Mouse (Mus musculus) embryonic facial prominence, embryonic 14.5 days (tissue): ENCODE data around the gene Grik3. TPM values are rescaled to one million over a fixed set of nuclear protein-coding genes. Genes with fewer than 3 reads are reported as not detected.
A peak's percentile ranks its signal among the peaks of the same experiment; 100 is the strongest.

Experiments used
- ATAC-seq: fragments of 200-750 bp; cut with Nextera tagmentation; 2 replicates; pipeline ENCODE4 v1.8.0; 2017; ENCODE audit warnings: low read depth, moderate number of reproducible peaks, moderate TSS enrichment
- DNase-seq: peaks from one replicate; pipeline ENCODE4 v3.0.0-alpha.2; 2015; ENCODE audit warnings: low spot score
- H3K27ac ChIP-seq: fragments of 300-500 bp; sonication (generic); replicated peaks from 2 replicates; pipeline ENCODE4 v1.5.1; 2014; ENCODE audit warnings: low read depth, mild to moderate bottlenecking, low read length, moderate library complexity
- H3K27me3 ChIP-seq: fragments of 300-500 bp; sonication (generic); replicated peaks from 2 replicates; pipeline ENCODE4 v1.6.1; 2014; ENCODE audit warnings: low read length; ENCODE audit not compliant: control insufficient read depth, insufficient read depth
- H3K36me3 ChIP-seq: fragments of 300-500 bp; sonication (generic); 2 replicates; pipeline ENCODE4 v1.6.1; 2014; ENCODE audit warnings: low read length, mixed read lengths; ENCODE audit not compliant: control insufficient read depth, insufficient read depth
- H3K4me1 ChIP-seq: fragments of 300-500 bp; sonication (generic); 2 replicates; pipeline ENCODE4 v1.6.1; 2014; ENCODE audit warnings: antibody characterized with exemption, low read length; ENCODE audit not compliant: control insufficient read depth, insufficient read depth
- H3K4me2 ChIP-seq: fragments of 300-500 bp; sonication (generic); 2 replicates; pipeline ENCODE4 v1.6.1; 2014; ENCODE audit warnings: low read depth, mild to moderate bottlenecking, low read length, moderate library complexity, mixed read lengths
- H3K4me3 ChIP-seq: fragments of 300-500 bp; sonication (generic); 2 replicates; pipeline ENCODE4 v1.5.1; 2014; ENCODE audit warnings: low read depth, mild to moderate bottlenecking, low read length
- H3K9ac ChIP-seq: fragments of 300-500 bp; sonication (generic); 2 replicates; pipeline ENCODE4 v1.6.1; 2014; ENCODE audit warnings: low read depth, mild to moderate bottlenecking, low read length, moderate library complexity, mixed read lengths
- H3K9me3 ChIP-seq: fragments of 300-500 bp; sonication (generic); 2 replicates; pipeline ENCODE4 v1.6.1; 2016; ENCODE audit warnings: low read length; ENCODE audit not compliant: control insufficient read depth
- WGBS: fragments of 180-500 bp; shearing (Covaris S2); extraction: QIAGEN DNeasy Blood & Tissue Kit; methylation state at CpG from one replicate; pipeline ENCODE4 v1.1.7; 2014; 5-methylcytosine and 5-hydroxymethylcytosine counted together
- polyA plus RNA-seq: library from polyadenylated mRNA; unstranded; fragments of >200 nt; fragmentation: Nextera tagmentation; extraction: Ambion mirVana; gene quantifications from 2 replicates; pipeline ENCODE4 v1.2.1, GENCODE M21; 2014

Gene Grik3
- polyA plus RNA-seq, 1 experiment from 2014 or later, result 0.39 TPM

DNA sequence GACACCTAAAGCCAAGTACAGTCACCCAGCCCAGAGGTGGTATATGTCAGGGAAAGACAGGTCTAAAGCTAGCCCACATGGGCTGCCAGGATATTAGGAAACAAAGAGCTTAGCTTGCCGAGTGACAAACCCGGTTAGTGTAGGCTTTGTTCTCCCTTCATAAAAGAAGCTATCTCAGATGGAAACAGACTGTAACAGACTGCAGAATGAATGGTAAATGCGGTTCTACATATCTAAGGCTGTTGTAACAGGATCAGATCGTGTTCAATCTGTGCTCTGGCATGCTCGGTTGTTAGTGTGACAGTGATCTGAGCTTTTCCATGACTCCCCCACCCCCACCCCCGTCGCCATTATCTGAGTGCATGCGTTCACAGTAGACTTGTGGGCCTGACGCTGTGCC is 92.8 kb downstream of the Grik3 start:
- no peak for DNase-seq
- no peak for ATAC-seq
- Histone ChIP-seq H3K36me3 (no peaks in the 10 kb centered on the region), H3K4me3 (no peak overlapping the region), H3K4me1 (no peaks in the 10 kb centered on the region), H3K27ac (no peak overlapping the region), H3K9ac (no peak overlapping the region), H3K27me3 (peaks cover 20% of the 10 kb centered on the region), H3K9me3 (no peaks in the 10 kb centered on the region), H3K4me2 (no peak overlapping the region)
- WGBS, result 70% methylated on average over 9 of the region's 9 CpGs

DNA sequence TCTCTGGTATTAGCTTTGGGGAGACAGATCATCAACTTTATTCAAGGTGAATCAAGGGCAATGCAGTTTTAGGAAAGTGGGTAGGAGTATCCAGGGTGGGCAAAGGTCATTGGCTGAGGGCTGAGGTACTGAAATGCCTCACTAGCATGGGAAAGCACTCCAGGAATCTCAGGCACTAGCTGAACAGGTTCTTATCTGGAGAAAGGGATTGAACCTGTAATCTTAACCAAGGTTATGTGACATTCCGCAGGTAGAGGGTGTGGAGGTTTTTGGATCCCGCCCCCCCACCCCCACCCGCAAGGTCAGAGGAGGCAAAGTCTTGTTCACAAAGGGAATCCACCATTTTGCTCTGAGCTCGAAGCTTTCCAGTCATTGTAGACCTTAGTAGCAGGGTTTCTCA is 93.4 kb downstream of the Grik3 start:
- DNase-seq, result no peak
- no peak overlapping the region for H3K27ac ChIP-seq
- peaks cover 22% of the 10 kb centered on the region for H3K27me3 ChIP-seq
- no peaks in the 10 kb centered on the region for H3K36me3 ChIP-seq
- no peak overlapping the region for H3K4me2 ChIP-seq
- 70% methylated on average over 4 of the region's 4 CpGs for WGBS
- H3K4me3 ChIP-seq, result no peak overlapping the region
- no peak for ATAC-seq
- no peaks in the 10 kb centered on the region for H3K4me1 ChIP-seq
- no peak overlapping the region for H3K9ac ChIP-seq
- no peaks in the 10 kb centered on the region for H3K9me3 ChIP-seq

DNA sequence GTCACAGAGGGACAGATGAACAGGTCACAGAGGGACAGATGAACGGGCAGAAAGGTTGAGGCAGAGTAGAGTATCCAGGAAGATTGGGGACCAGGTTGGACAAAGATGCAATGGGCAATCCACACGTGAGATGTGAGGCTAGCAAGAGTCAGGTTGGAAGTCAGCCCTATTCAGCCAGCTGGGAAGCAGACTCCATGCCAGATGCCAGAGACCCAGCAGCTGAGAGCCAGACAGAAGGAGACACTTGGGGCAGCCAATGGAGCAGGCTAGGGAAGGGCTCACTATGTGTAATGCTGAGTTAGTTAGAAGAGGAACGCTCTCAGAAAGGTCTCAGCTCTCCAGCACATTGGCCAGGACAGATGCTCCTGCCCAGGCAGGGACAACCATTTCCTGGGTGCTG is 94.2 kb downstream of the Grik3 start:
- Histone ChIP-seq H3K27ac (no peak overlapping the region), H3K9ac (no peak overlapping the region), H3K9me3 (no peaks in the 10 kb centered on the region), H3K4me1 (no peaks in the 10 kb centered on the region), H3K4me3 (no peak overlapping the region), H3K27me3 (peaks cover 22% of the 10 kb centered on the region), H3K36me3 (no peaks in the 10 kb centered on the region), H3K4me2 (no peak overlapping the region)
- DNase-seq (no peak), ATAC-seq (no peak)
- WGBS, result 71% methylated on average over 3 of the region's 3 CpGs

DNA sequence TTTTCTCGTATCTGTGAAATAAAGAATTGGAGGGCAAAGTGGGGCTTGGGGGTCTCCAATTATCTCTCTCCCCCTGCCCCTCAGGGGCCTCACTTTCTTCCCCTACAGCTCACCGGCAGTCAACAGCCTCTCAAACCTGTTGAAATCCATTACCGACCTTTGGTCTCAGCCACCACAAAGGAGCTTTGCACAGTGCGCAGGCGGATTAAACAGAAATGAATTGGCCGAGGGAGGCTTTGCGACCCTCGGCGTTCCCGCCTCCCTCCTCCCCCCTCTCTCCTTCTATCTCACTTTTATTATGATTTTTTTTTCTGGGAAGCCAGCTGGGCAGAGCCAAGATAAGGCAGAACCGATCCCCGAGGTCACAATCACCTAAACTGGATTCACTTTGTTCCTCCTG is 97.1 kb downstream of the Grik3 start:
- Histone ChIP-seq H3K4me3 (no peak overlapping the region), H3K27ac (no peak overlapping the region), H3K9ac (no peak overlapping the region), H3K4me2 (no peak overlapping the region), H3K4me1 (peaks cover 4% of the 10 kb centered on the region; the same call in 1 of the 2 replicates), H3K27me3 (peaks cover 22% of the 10 kb centered on the region), H3K9me3 (no peaks in the 10 kb centered on the region), H3K36me3 (no peaks in the 10 kb centered on the region)
- 21% methylated on average over 12 of the region's 12 CpGs for WGBS
- DNase-seq, result no peak
- ATAC-seq, result no peak

DNA sequence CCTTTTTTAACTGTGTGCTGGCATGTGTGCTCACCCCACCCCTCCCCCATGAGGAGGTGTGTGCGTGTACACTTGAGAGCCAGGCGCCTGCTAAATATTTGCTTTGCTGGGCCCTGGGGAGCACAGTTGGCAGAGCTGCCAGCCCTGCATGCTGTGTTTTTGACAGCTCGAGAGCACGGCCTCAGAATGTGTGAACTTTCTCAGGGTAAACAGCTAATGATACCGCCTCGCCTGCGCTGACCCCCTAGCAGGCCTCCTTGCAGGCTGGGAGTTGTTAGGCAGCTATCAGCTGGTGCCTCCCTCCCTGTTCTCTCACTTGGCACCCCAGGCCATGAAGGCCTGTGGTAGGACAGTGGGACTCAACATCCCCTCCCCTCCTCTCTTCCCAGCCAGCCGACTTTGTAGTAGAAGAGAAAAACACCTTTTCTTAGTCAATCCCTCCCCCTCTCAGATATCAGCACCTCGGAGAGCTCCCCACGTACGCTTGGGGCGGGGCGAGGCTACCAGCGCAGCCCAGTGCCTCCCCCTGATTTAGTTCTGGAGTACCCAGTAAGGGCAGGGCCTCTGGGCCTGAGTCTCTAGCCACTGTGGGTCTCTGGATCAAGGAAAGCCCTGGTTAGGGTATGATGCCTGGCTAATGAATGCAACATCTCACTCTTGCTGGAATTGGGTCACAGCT is 99.9 kb downstream of the Grik3 start:
- no peak overlapping the region for H3K4me2 ChIP-seq

DNA sequence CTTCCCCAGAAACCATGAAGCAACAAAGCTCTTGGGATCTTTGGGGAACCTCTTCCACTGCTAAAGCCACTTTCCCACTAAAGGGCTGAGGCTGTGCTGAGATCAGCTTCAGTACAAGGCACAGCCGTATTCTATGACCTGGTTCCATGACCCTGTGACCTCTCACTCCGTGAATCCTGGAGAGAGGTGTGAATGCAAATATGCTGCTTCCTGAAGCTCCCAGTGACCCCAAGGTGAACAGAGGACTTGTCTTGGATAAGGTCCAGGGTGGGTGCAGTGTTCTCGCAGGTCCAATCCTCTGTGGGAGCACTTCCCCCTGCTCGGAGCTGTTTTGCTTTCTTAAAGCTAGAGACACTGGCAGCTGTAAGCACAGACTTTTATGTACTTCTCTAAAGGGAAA is 102.2 kb downstream of the Grik3 start:
- DNase-seq, result no peak
- peaks cover 11% of the 10 kb centered on the region for H3K27me3 ChIP-seq
- WGBS, result 32% methylated on average over 4 of the region's 4 CpGs
- H3K4me2 ChIP-seq, result no peak overlapping the region
- no peak for ATAC-seq
- no peak overlapping the region for H3K4me3 ChIP-seq
- H3K36me3 ChIP-seq, result no peaks in the 10 kb centered on the region
- H3K27ac ChIP-seq, result no peak overlapping the region
- no peak overlapping the region for H3K9ac ChIP-seq
- no peaks in the 10 kb centered on the region for H3K9me3 ChIP-seq
- H3K4me1 ChIP-seq, result peaks cover 6% of the 10 kb centered on the region; the same call in 1 of the 2 replicates

More for the DNA sequence above, 99.9 kb downstream of the Grik3 start:
- no peak overlapping the region for H3K4me3 ChIP-seq
- no peak overlapping the region for H3K9ac ChIP-seq
- H3K4me1 ChIP-seq, result peaks cover 6% of the 10 kb centered on the region; the same call in 1 of the 2 replicates
- no peak overlapping the region for H3K27ac ChIP-seq
- ATAC-seq, result 0 out of 2 replicates have a peak, but pooled peaks have one; percentile 37
- whole genome bisulfite sequencing, result 14% methylated on average over 14 of the region's 14 CpGs
- no peaks in the 10 kb centered on the region for H3K9me3 ChIP-seq
- peaks cover 22% of the 10 kb centered on the region for H3K27me3 ChIP-seq
- H3K36me3 ChIP-seq, result no peaks in the 10 kb centered on the region
- peak; percentile 58 for DNase-seq

DNA sequence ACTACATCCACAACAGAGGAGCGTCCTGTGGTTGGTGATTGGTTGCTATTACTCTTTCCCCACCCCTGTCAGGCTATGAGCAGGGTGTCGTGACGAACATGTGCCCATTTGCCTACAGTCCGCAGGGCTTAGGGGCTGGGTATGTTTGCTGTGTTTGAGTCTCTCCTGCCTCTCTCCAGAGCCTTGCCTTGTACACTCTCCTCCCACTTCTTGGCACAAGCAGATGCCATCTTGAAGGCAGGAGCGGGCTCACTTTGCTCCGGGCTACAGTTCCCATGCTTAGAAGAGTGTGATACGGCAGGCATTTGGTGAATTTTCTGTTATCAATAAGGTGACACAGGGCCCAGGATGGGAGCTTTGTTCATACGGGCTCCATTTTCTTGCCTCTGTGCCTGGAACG is 104.5 kb downstream of the Grik3 start:
- H3K4me2 ChIP-seq, result no peak overlapping the region
- H3K4me1 ChIP-seq, result peaks cover 6% of the 10 kb centered on the region; the same call in 1 of the 2 replicates
- ATAC-seq (no peak), DNase-seq (no peak)
- no peak overlapping the region for H3K27ac ChIP-seq
- no peaks in the 10 kb centered on the region for H3K9me3 ChIP-seq
- WGBS, result 81% methylated on average over 9 of the region's 9 CpGs
- no peaks in the 10 kb centered on the region for H3K36me3 ChIP-seq
- no peak overlapping the region for H3K9ac ChIP-seq
- peaks cover 5% of the 10 kb centered on the region; the same call in 1 of the 2 replicates for H3K27me3 ChIP-seq
- no peak overlapping the region for H3K4me3 ChIP-seq

DNA sequence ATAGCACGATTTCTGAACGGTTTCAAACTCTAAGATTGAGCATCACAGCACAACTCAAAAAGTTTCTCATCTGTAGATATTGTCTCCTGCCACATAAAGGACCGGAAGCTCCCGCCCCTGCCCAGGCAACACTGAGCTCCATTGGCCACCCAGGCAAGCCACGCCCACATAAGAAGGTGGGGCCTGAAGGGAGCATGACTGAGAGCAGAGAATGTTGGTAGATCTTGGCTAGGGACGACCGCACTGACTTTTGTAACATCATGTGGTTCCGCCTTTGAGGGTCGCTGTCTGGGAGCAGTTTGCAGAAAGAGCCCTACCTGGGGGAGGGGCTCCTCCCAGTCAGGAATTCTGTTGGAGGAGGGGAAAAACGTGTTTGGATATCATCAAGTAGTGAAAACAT is 108.2 kb downstream of the Grik3 start:
- Histone ChIP-seq H3K27ac (no peak overlapping the region), H3K4me3 (no peak overlapping the region), H3K4me2 (no peak overlapping the region; the same call in 1 of the 2 replicates), H3K4me1 (no peaks in the 10 kb centered on the region; the same call in 1 of the 2 replicates), H3K9ac (no peak overlapping the region), H3K36me3 (no peaks in the 10 kb centered on the region), H3K27me3 (peaks cover 5% of the 10 kb centered on the region; the same call in 1 of the 2 replicates), H3K9me3 (no peaks in the 10 kb centered on the region)
- 40% methylated on average over 10 of the region's 10 CpGs for WGBS
- no peak for DNase-seq
- ATAC-seq, result no peak

DNA sequence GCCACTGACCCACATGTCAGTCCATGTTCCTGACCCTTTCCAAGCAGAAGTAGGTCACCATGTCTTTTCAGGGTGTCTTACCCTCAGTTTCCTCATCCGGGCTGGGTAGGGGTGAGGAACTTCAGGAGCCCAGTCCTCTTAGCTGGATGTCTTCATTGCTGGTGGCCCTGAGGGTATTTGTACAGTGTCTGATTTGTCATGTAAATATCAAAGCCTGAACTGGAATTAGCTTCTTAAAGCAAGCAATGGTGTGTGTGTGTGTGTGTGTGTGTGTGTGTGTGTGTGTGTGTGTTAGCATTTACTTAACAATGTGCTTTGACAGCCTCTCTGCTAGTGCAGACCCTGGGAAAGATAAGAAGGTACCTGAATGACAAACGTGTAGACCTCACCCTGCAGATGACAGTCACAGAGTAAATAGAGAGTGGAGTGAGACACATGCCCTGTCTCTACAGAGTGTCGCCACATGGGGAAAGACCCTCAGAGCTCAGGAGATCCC is 109.1 kb downstream of the Grik3 start:
- Histone ChIP-seq H3K27ac (no peak overlapping the region), H3K4me3 (no peak overlapping the region), H3K36me3 (no peaks in the 10 kb centered on the region), H3K9me3 (no peaks in the 10 kb centered on the region), H3K4me1 (no peaks in the 10 kb centered on the region; the same call in 1 of the 2 replicates), H3K4me2 (no peak overlapping the region), H3K27me3 (peaks cover 2% of the 10 kb centered on the region; the same call in 1 of the 2 replicates), H3K9ac (no peak overlapping the region)
- 56% methylated on average over 3 of the region's 3 CpGs for WGBS
- ATAC-seq (no peak), DNase-seq (no peak)
